Mouse (Mus musculus) testis, adult 2 months (tissue): ENCODE data around the gene Ncoa1. TPM values are rescaled to one million over a fixed set of nuclear protein-coding genes. Genes with fewer than 3 reads are reported as not detected.

Experiments
- H3K27ac ChIP-seq: fragments of 200-500 bp; 2 replicates; pipeline ENCODE4 v1.5.1; 2012; ENCODE audit warnings: low read depth, low read length; ENCODE audit not compliant: control insufficient read depth, insufficient read depth
- H3K27me3 ChIP-seq: fragments of 200-500 bp; 2 replicates; pipeline ENCODE4 v1.6.1; 2012; ENCODE audit warnings: mild to moderate bottlenecking, low read length, moderate library complexity; ENCODE audit not compliant: control insufficient read depth, insufficient read depth
- H3K36me3 ChIP-seq: fragments of 200-500 bp; 2 replicates; pipeline ENCODE4 v1.6.1; 2012; ENCODE audit warnings: mild to moderate bottlenecking, low read length; ENCODE audit not compliant: control insufficient read depth, insufficient read depth
- H3K4me1 ChIP-seq: fragments of 200-500 bp; 2 replicates; pipeline ENCODE4 v1.6.1; 2012; ENCODE audit warnings: low read length; ENCODE audit not compliant: control insufficient read depth, insufficient read depth
- H3K4me3 ChIP-seq: fragments of 200-500 bp; 2 replicates; pipeline ENCODE4 v1.5.1; 2012; ENCODE audit warnings: low read depth, mild to moderate bottlenecking, low read length, moderate library complexity, mixed read lengths; ENCODE audit not compliant: control insufficient read depth
- CTCF ChIP-seq: fragments of 200-500 bp; IDR thresholded peaks from 2 replicates; pipeline ENCODE4 v1.5.1; 2012; ENCODE audit warnings: low read depth, mild to moderate bottlenecking, inconsistent platforms, low read length, moderate library complexity; ENCODE audit not compliant: control insufficient read depth, insufficient read depth, insufficient replicate concordance
- POLR2A ChIP-seq: fragments of 200-500 bp; IDR thresholded peaks from 2 replicates; pipeline ENCODE4 v1.6.1; 2012; ENCODE audit warnings: low read depth, mild to moderate bottlenecking, inconsistent platforms, low read length, moderate library complexity; ENCODE audit not compliant: control insufficient read depth
- polyA plus RNA-seq: library from polyadenylated mRNA; depleted of rRNA; stranded (reverse); fragments of >200 nt; gene quantifications from 2 replicates; pipeline ENCODE4 v1.2.3, GENCODE M21; 2012

Ncoa1 gene
- polyA plus RNA-seq, 1 experiment, result 15.3 TPM

DNA sequence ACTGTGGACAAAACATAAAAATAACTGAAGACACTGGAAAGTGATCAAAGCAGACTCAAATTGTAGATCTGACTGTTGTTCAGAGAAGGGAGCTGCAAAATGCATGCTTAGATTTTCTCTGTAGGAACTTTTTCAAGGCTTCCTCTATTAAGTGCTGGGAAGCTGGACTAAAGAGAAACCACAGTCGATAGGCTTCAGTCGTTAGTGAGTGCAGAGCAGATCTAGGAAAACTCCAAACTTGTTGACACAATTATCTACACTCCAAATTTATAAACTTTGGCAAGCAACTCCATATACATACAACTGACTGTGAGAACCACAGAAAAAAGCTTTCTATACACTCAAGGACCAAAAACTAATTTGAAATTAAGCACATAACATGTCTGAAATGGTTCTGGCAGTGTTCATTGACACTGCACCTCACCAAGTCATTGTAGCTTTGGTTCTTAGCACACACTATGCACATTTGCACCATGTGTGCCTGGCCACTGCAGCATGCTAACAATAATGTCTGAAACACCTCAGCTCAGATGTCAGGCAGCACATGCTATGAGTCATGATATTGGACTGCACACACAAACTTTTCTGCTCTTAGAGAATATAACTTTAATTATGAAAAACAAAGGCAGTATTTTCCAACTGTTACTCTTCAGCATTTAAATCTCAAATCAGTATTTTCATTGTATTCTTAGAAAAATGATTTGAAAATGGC lies 121.8 kb downstream of the Ncoa1 start:
- H3K27me3 ChIP-seq, result no peaks in the 10 kb centered on the region
- H3K36me3 ChIP-seq, result no peaks in the 10 kb centered on the region
- H3K4me1 ChIP-seq, result no peaks in the 10 kb centered on the region
- H3K4me3 ChIP-seq, result no peak overlapping the region
- H3K27ac ChIP-seq, result no peak overlapping the region
- TF ChIP-seq CTCF (no peak), POLR2A (no peak)

DNA sequence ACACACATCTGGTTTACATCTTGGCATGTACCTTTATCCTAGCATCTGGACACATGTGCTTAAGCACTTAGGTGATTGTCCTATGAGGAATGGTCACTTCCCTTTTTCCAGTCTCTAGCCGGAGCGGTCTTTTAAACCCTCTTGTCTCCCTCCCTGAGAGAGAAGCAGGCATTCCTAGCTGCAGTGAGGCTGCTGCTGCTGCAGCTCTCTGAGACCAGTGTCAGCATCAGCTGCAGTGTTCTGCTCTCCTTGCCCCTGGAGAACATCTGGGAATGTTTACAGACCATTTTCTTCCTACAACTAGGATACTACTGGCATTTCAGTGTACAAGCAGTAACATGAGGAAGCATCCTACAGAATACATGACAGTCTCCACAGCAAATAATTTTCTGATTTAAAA lies 133.8 kb downstream of the Ncoa1 start:
- Histone ChIP-seq H3K4me3 (no peak overlapping the region), H3K36me3 (no peaks in the 10 kb centered on the region), H3K27ac (no peak overlapping the region), H3K27me3 (no peaks in the 10 kb centered on the region), H3K4me1 (no peaks in the 10 kb centered on the region)
- no peak for TF ChIP-seq POLR2A
- no peak for TF ChIP-seq CTCF

DNA sequence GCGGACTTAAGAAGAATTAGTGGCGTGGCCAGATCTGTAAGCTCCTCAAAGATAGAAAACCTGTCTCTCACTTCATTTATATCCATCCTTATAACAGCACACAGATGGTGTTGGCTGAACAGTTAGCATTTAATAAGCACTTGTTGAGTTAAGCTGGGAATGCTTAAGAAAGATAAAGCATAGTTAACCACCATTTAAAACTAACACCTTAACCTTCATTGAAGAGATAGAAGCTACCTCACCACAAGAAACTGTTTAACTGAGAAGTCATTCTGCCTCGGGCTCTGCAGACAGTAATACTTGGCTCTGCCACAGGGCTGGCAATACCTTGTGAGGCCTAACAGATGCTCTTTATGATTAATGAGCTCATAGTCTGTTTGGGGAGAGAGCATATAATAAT lies 134.9 kb downstream of the Ncoa1 start:
- Histone ChIP-seq H3K36me3 (no peaks in the 10 kb centered on the region), H3K27me3 (no peaks in the 10 kb centered on the region), H3K27ac (no peak overlapping the region), H3K4me3 (no peak overlapping the region), H3K4me1 (no peaks in the 10 kb centered on the region)
- TF ChIP-seq CTCF (no peak), POLR2A (no peak)

DNA sequence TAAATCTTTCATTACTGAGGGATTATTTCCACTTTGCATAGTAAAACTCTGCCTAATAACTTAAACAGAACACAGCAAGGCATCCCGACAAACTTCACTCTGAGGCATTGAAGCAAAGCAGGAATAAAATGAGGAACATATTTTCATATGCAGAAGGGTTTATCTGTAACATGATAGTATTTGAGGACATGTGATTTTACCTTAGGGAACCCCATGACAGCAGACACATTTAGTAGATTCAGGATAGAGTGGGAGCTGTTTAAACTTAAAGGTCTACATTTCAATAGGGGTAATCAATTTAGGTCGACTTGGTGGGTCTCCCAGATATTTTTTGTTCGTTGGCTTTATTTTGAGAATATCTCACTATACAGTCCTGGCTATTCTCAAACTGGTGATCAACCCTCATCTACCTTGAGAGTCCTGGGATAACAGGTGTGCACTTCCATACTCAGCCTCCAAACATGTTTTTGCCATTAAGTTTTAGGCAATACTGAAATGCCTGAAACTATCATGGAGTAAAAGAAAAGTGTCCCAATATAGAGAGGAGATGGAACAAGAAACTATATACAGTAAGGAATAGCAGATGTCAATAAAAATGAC lies 136.6 kb downstream of the Ncoa1 start:
- Histone ChIP-seq H3K36me3 (no peaks in the 10 kb centered on the region), H3K27ac (no peak overlapping the region), H3K4me1 (no peaks in the 10 kb centered on the region), H3K4me3 (no peak overlapping the region), H3K27me3 (no peaks in the 10 kb centered on the region)
- no peak for TF ChIP-seq POLR2A
- no peak for TF ChIP-seq CTCF

DNA sequence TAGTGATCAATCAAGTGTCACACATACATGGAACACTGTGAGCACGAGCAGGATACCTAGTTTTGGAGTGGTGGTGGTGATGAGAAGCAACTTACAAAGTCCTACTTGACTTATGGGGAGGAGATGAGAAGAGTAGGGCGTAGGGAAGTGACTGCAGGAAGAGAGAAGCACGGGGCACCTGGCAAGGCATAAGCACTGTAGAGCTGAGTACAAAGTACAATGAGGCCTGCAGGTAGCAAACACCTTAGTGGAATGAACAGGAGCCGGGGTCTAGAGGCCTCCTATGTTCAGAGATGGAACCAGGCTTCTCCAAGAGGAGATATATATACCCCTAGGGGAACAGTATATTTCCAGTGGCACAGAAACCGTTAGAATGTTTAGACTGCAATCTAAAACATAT lies 153.4 kb downstream of the Ncoa1 start:
- TF ChIP-seq POLR2A (no peak), CTCF (no peak)
- Histone ChIP-seq H3K4me1 (no peaks in the 10 kb centered on the region), H3K36me3 (no peaks in the 10 kb centered on the region), H3K27me3 (no peaks in the 10 kb centered on the region), H3K27ac (no peak overlapping the region), H3K4me3 (no peak overlapping the region)

DNA sequence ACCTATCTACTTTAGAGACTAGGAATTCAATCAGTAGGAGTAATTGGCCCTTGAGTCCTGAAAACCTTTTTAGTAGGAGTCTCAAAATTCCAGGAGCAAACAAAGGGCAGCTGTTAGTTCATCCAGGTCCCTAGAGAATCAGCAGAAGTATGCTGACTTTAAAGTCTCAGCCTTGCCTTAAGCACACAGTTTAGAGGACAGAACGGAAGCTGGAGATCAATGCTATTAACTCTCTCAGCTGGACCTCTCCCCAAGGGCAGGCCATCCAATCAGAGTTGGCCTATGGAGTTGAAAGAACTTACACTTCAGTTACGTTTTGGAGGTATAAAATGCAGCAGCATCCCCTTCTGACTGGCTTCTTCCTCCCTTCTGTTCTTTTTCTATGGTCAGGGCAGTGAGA lies 154.8 kb downstream of the Ncoa1 start:
- no peak for TF ChIP-seq POLR2A
- no peak for TF ChIP-seq CTCF
- Histone ChIP-seq H3K4me1 (no peaks in the 10 kb centered on the region), H3K36me3 (no peaks in the 10 kb centered on the region), H3K4me3 (no peak overlapping the region), H3K27ac (no peak overlapping the region), H3K27me3 (no peaks in the 10 kb centered on the region)

DNA sequence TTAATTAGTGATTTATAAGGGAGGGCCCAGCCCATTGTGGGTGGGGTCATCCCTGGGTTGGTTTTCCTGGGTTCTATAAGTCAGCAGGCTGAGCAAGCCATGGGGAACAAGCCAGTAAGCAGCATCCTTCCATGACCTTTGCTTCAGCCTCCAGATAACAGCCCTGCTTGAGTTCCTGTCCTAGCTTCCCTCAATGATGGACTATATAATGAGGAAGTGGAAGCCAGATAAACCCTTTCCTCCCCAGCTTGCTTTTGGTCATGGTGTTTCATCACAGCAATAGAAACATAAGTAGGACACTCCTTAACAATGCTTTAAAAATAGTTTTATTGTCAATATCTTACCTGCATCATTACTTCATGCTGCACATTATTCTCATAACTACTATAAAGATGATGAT lies 163.2 kb downstream of the Ncoa1 start:
- Histone ChIP-seq H3K36me3 (no peaks in the 10 kb centered on the region), H3K27ac (no peak overlapping the region), H3K27me3 (no peaks in the 10 kb centered on the region), H3K4me1 (no peaks in the 10 kb centered on the region), H3K4me3 (no peak overlapping the region)
- no peak for TF ChIP-seq CTCF
